Mouse (Mus musculus) urinary bladder, postnatal 4 days (tissue): ENCODE measurements around the gene Faim2.

Source experiments
- DNase-seq, 2 experiments: peaks; one replicate each; pipeline ENCODE4 v3.0.0; 2021 to 2022; ENCODE audit warnings: low spot score in 2 of 2

The Faim2 gene

DNA sequence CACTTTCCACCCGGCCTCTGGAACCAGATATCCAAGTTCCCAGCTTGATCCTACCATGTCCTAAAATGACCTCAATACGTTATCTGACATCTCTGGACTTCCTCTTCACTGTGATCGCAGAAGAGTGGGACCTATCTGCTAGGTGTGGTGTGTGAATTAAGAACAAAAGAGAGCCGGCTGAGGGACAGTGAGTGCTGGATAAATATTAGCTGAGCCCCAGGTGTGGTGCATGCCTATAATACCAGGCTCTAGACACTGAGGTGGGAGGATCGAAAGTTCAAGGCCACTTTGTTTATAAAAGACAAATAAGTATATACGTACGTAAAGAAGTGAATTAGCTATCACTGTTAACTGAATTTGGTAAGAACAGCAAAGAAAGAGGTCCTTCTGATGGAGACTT, 18.1 kb downstream of the Faim2 start:
- DNase-seq = no peak

- DNase-seq = peak; percentile 60 to 62
Observed at GRCm38 (mm10) chr15:99505324-99506095, 22.5 kb downstream of the Faim2 start.

- peak in 1 of 2 experiments; percentile 50 for DNase-seq
Observed at GRCm38 (mm10) chr15:99503256-99503655, 24.7 kb downstream of the Faim2 start.

GRCm38 (mm10) chr15:99502311-99502831, 25.6 kb downstream of the Faim2 start:
- peak in 1 of 2 experiments; percentile 59 for DNase-seq

- peak in 1 of 2 experiments; percentile 62 for DNase-seq
Observed at GRCm38 (mm10) chr15:99501292-99502260, 26.4 kb downstream of the Faim2 start.

- DNase-seq = no peak
Observed at GRCm38 (mm10) chr15:99500320-99500719, 27.6 kb downstream of the Faim2 start.

DNA sequence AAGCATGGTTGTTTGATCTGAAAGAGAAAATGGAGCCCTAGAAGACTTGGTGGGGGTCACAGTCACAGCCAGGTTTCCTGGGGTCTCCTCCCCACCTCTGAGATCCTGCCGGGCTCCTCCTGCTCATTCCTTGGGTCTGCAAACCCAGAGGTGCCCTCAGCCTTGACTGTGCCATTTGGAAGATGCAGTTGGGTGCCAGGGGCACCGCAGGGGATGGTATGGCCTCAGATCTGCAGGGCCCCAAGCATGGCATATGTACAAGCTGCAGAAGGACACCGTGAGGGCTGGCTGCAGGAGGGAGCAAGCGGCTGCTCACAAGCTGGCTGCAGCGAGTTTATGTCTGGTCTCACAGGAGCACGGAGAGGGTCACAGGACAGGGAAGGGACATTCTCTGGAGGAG, 28.2 kb downstream of the Faim2 start:
- no peak for DNase-seq

- no peak for DNase-seq
Observed at GRCm38 (mm10) chr15:99498781-99499180, 29.2 kb downstream of the Faim2 start.

DNA sequence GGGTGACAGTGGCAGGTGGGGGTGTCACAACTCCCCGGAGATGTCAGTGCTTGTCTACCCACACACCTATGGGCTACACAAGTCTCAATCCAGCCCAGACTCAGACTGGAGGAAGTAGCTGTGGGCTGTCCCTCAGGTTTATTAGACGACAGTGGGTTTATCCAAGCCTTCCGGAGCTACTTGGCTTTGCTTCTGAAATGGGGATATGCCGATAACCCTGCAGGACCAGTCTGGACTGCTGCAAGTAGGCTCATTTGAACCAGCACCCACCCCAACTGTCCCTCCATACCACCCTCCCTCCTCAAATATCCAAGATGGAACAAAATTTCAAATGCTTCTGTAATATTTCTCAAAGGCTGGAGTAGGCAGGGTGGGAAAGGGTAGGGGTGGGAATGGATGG, 29.6 kb downstream of the Faim2 start:
- DNase-seq = no peak

DNA sequence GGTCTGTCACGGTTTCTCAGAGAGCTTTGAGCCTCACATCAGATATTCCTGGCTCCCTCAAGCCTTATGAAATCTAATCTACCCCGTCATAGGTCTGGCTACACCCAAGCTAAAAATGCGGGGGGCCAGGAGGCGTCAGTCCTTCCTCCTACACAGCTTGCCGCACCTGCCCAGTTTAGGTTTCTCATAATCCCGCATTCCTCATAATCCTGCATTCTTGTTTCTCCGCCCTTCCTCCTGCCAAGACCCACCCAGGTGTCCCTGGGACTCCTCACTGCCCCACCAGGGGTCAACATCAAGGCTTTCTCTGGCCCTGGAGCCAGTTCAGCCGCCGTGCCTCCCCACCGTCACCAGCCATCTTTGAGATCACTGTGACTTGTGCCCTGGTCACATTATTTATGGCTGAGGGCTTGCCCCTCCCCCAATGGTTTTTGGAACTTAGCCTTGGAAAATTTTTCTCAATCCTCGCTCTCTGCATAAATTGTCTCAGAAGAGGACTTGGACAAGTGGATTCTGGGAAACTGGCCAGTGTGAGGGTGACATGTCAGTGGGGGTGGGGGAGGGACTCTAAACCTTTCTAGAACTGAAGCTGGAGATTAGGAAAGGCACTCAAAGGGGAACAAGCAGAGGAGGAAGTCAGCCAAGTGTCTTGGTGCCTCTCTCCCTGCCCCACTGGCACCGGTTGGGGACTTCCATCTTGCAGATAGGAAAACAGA, 30.3 kb downstream of the Faim2 start:
- DNase-seq = peak in 1 of 2 experiments; percentile 45

GRCm38 (mm10) chr15:99497061-99497460, 30.9 kb downstream of the Faim2 start:
- DNase-seq = no peak

DNA sequence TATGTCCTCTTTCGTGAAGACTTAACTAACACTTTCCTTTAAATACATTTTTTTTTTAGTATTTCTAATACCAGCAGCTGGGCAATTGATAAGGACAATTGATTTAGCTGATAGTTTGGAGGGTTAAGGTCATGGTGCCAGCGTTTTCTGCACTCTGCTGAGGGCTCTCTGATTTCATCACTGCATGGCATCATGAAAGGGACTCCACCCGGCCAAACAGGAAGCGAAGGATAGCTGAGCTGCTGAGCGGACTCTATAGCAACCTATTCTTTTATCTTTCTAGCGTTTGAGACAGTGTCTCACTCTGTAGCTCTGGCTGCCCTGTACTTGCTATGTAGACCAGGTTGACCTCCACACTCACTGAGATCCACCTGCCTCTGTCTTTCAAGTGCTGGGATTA, 43.2 kb downstream of the Faim2 start:
- no peak for DNase-seq

GRCm38 (mm10) chr15:99475814-99476213, 52.2 kb downstream of the Faim2 start:
- DNase-seq = no peak

DNA sequence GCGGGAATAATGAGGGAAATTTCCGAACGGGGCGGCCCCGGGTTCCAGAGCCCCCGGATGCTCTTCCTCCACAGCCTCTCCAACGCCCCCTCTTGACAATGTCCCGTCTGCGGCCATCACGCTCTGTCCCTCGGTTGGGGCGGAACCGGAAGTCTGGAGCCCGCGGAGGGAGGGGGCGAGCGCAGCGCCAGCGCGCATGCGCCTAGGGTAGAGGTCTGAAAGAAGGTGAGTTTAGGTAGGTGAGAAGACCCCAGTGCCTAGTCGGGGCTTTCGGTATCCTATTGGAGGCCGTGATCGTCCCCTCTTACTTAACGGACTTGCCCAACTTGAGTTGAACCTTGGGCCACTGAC, 53.4 kb downstream of the Faim2 start, which contains the start of gene Bcdin3d:
TSS of gene Bcdin3d (minus strand) at position 155 of the 351 bp plus-strand sequence.
- peak; percentile 86 to 88 for DNase-seq

DNA sequence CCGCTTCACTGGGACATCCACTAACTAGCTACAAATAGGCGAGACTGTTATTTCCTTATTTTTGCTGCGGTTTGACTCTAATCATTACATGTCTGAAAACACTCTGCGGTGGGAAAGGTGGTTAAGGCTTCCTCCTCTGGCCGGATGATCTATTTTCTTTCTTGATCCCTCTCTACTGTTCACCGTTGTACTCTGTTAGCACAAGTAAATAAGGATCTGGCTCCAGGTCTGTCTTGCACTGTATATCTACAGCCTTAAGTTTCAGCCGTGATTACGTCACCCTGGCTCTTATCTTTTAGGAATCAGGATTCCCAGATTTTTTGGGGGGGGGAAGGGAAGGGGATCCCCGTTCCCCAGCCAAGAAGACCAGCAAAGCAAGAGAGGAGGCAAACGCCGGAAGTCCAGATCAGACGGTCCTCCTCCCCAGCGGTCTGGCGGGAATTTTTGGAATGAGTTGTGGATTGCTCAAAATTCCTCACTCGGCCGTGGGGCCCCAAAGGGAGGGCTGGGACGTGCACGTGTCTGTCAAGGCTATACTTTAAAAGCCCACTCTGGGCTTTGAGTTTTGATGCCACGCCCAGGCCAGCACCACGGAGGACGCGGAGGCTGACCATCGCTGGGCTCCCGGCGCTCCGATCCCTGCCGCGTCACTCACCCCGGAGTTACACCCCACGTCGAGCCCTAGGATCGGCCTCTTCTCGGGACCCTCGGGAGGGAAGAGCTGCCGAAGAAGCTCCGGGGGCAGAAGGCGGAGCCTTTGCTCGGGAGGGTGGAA, 54.0 kb downstream of the Faim2 start:
- peak; percentile 74 to 75 for DNase-seq

DNA sequence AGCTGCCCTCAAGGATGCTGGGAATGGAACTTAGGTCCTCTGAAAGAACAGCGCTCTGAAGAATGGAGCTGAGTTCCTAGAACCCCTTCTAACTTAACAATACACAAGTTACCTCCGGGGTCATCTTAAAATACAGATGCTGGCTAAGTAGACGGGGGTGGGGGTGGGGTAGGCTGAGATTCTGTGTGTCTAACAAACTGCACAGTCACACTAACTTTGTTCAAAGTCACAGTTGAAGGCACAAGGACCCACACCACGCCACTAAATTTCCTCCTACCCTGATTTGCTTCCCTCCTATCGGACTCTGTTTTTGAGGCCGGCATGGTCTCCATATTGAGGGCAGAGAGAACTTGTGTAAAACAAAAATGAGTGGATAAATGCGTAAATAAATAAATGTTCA, 55.0 kb downstream of the Faim2 start:
- no peak for DNase-seq

GRCm38 (mm10) chr15:99471677-99472063, 56.3 kb downstream of the Faim2 start:
- no peak for DNase-seq

GRCm38 (mm10) chr15:99470971-99471676, 56.8 kb downstream of the Faim2 start:
- DNase-seq = no peak

DNA sequence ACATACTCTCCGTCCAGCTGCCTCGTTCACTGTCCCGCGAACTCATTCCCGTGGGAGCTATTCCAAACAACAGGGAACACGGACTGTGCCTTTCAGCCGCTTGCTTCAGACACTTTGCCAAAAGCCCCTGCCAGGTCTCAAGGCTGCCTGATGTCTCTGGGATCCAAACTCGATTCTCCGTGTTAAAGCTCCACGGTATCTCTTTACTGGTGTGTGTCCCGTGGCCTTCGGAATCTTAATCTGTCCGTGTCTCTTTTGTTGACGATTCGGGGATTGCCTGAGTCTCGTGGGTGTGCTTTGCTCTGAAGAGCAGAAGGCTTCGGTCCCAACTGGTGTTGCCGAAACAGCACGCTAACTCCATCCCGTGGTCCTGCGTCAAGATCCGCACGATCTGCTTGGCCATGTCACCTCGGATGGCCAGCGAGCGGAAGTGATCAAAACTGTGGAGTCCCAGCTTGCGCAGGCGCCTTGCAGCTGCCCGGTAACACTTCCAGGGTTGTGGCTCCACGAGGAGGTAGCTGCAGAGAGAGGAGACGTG, 57.7 kb downstream of the Faim2 start:
- peak in 1 of 2 experiments; percentile 39 for DNase-seq

GRCm38 (mm10) chr15:99469736-99470135, 58.2 kb downstream of the Faim2 start:
- no peak for DNase-seq
